Mouse (Mus musculus) heart, embryonic 14.5 days (tissue): ENCODE measurements around the gene Clmp. TPM values are rescaled to one million over a fixed set of nuclear protein-coding genes. Genes with fewer than 3 reads are reported as not detected.

Source experiments
- ATAC-seq: fragments of 200-750 bp; cut with Nextera tagmentation; 2 replicates; pipeline ENCODE4 v1.8.0; 2017; ENCODE audit warnings: low read depth, moderate TSS enrichment; ENCODE audit not compliant: insufficient number of reproducible peaks, insufficient read depth, low FRiP score
- H3K27ac ChIP-seq, 2 experiments: fragments of 200-500 bp in 1 of 2; fragments of 300-500 bp in 1 of 2; sonication (generic) in 1 of 2; replicated peaks in 1 of 2; 2 replicates each; pipeline ENCODE4 v1.5.1; 2012 to 2014; ENCODE audit warnings: low read depth in 2 of 2, low read length in 2 of 2, control low read depth in 1 of 2, mild to moderate bottlenecking in 1 of 2, mixed read lengths in 1 of 2; ENCODE audit not compliant: control insufficient read depth in 1 of 2, insufficient read depth in 1 of 2
- H3K27me3 ChIP-seq: fragments of 300-500 bp; sonication (generic); 2 replicates; pipeline ENCODE4 v1.6.1; 2014; ENCODE audit warnings: mild to moderate bottlenecking, low read length, control low read depth; ENCODE audit not compliant: control insufficient read depth, insufficient read depth
- H3K36me3 ChIP-seq: fragments of 300-500 bp; sonication (generic); 2 replicates; pipeline ENCODE4 v1.6.1; 2014; ENCODE audit warnings: mild to moderate bottlenecking, control low read depth, low read length, mixed read lengths; ENCODE audit not compliant: control insufficient read depth, insufficient read depth
- H3K4me1 ChIP-seq, 2 experiments: fragments of 200-500 bp in 1 of 2; fragments of 300-500 bp in 1 of 2; sonication (generic) in 1 of 2; 2 replicates each; pipeline ENCODE4 v1.6.1; 2012 to 2014; ENCODE audit warnings: low read length in 2 of 2, control low read depth in 1 of 2, mixed read lengths in 1 of 2; ENCODE audit not compliant: control insufficient read depth in 2 of 2, insufficient read depth in 2 of 2
- H3K4me2 ChIP-seq: fragments of 300-500 bp; sonication (generic); 2 replicates; pipeline ENCODE4 v1.6.1; 2014; ENCODE audit warnings: mild to moderate bottlenecking, low read length
- H3K4me3 ChIP-seq, 2 experiments: fragments of 200-500 bp in 1 of 2; fragments of 300-500 bp in 1 of 2; sonication (generic) in 1 of 2; 2 replicates each; pipeline ENCODE4 v1.5.1; 2012 to 2014; ENCODE audit warnings: low read length in 2 of 2, mild to moderate bottlenecking in 2 of 2, control low read depth in 1 of 2, low read depth in 1 of 2, moderate library complexity in 1 of 2; ENCODE audit not compliant: control insufficient read depth in 1 of 2, insufficient read depth in 1 of 2
- H3K9ac ChIP-seq: fragments of 300-500 bp; sonication (generic); 2 replicates; pipeline ENCODE4 v1.6.1; 2014; ENCODE audit warnings: mild to moderate bottlenecking, low read length
- H3K9me3 ChIP-seq: fragments of 300-500 bp; sonication (generic); 2 replicates; pipeline ENCODE4 v1.6.1; 2016; ENCODE audit warnings: low read length, control low read depth; ENCODE audit not compliant: control insufficient read depth
- WGBS: fragments of 180-500 bp; shearing (Covaris S2); extraction: QIAGEN DNeasy Blood & Tissue Kit; methylation state at CpG from one replicate; pipeline ENCODE4 v1.1.7; 2014; 5-methylcytosine and 5-hydroxymethylcytosine counted together
- polyA plus RNA-seq: library from polyadenylated mRNA; unstranded; fragments of >200 nt; fragmentation: Nextera tagmentation; extraction: Ambion mirVana; gene quantifications from 2 replicates; pipeline ENCODE4 v1.2.1, GENCODE M21; 2014

Gene Clmp
- polyA plus RNA-seq, 1 experiment from 2014 or later = 13.4 TPM

DNA sequence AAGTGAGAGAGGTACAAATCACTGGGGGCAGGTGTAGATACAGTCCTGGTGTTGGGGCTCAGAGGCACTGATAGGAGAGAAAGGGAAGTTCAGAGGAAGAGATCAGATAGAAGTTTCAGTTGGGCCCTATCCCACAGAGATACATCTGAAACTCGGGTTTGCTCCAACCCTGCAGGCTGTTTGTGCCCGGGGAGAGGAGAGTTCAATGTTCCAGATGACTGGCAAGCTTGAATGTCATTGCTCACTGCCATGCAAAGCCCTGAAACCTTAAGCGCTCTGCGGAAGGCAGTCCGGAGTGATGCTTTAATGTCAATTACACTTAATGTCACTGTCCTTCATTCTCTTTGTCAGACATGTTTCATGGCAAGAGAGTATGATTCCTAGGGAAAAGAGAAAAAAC lies 39.2 kb downstream of the Clmp start:
- H3K4me2 ChIP-seq = no peak overlapping the region
- ATAC-seq = no peak
- no peak overlapping the region for H3K9ac ChIP-seq
- no peak overlapping the region for H3K4me3 ChIP-seq
- no peak overlapping the region for H3K27ac ChIP-seq
- WGBS = 72% methylated on average over 5 of the region's 5 CpGs
- H3K36me3 ChIP-seq = no peaks in the 10 kb centered on the region
- H3K4me1 ChIP-seq = peaks cover 0 to 2% of the 10 kb centered on the region in 2 experiments; a peak in 1 of 4 replicates
- 0 out of 2 replicates have a peak, but pooled peaks cover 4% of the 10 kb centered on the region for H3K9me3 ChIP-seq
- no peaks in the 10 kb centered on the region for H3K27me3 ChIP-seq

DNA sequence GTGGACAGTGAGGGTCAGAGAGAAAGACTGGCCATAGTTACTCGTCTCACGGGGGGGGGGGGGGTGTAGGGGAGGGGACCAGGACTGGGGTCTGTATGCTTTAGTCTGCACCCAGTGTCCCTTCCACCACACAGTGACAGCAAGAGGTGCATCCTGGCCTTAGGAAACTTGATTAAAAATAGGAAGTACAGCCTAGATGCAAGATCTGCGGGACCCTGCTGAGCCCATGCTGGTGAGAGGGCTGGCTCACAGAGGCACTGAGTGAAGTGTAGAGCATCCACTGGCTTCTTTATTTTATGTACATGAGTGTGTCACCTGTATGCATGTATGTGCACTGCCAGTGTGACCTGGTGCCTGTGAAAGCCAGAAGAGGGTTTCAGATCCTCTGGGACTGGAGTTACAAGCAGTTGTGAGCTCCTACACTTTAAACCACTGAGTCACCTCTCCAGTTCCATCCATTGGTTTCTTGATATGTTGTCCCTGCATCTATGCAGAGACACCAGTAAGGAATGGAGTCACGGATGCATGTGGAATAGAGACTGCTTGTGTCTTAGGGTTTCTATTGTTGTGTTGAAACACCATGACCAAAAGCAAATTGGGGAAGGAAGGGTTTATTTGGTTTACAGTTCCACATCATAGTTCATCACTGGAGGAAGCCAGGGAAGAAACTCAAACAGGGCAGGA lies 41.5 kb downstream of the Clmp start:
- 78% methylated on average over 4 of the region's 4 CpGs for WGBS
- no peak for ATAC-seq
- Histone ChIP-seq H3K9me3 (0 out of 2 replicates have a peak, but pooled peaks cover 4% of the 10 kb centered on the region), H3K27me3 (no peaks in the 10 kb centered on the region), H3K9ac (no peak overlapping the region), H3K4me2 (no peak overlapping the region), H3K27ac (no peak overlapping the region), H3K36me3 (no peaks in the 10 kb centered on the region), H3K4me1 (peaks cover 3 to 7% of the 10 kb centered on the region in 2 experiments; a peak in 3 of 4 replicates), H3K4me3 (no peak overlapping the region)

DNA sequence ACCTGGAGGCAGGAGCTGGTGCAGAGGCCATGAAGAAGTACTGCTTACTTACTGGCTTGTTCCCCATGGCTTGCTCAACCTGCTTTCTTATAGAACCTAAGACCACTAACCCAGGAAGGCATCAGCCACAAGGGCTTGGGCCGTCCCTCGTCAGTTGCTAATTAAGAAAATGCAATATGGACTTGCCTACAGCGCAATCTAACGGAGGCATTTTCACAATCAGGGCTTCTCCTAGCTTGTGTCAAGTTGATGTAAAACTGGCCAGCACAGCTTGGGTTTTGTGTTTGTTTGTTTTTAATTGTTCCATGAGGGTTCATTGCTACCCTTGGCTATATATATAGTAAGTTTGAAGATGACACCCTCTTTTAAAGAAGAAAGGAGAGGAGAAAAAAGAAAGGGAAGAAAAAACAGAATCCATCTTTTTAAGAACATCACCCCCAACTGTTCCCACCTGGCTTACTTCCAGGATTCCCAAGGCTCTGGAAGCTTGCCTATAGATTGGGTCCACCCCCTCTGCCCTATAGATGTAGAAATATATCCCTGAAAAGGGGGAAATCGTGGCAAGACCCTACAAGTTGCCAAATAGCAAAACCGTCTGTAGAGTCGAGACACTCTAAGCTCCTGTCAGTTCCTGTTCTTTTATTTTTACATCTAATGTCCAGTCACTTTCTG lies 42.2 kb downstream of the Clmp start:
- no peak overlapping the region for H3K4me3 ChIP-seq
- H3K9me3 ChIP-seq = 0 out of 2 replicates have a peak, but pooled peaks cover 4% of the 10 kb centered on the region
- no peaks in the 10 kb centered on the region for H3K36me3 ChIP-seq
- no peak for ATAC-seq
- H3K4me2 ChIP-seq = no peak overlapping the region
- no peaks in the 10 kb centered on the region for H3K27me3 ChIP-seq
- 81% methylated on average over 7 of the region's 7 CpGs for WGBS
- no peak overlapping the region for H3K27ac ChIP-seq
- H3K4me1 ChIP-seq = peaks cover 3 to 8% of the 10 kb centered on the region in 2 experiments; a peak in 3 of 4 replicates
- H3K9ac ChIP-seq = no peak overlapping the region

DNA sequence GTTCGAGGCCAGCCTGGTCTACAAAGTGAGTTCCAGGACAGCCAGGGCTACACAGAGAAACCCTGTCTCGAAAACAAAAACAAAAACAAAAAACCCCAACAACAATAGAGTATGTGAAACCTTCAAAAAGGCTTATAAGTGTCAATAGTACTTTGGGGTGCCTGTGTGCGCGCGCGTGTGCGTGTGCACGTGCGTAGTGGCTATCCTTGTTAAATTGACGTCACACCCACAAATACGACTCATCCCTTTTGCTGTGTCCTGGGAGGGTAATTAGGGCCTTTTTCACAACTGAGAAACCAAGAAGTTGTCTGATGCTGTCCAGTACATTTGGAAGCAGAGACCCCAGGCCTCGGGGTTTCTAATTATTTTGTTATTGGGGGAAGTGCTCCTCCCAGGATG lies 44.5 kb downstream of the Clmp start:
- ATAC-seq = no peak
- Histone ChIP-seq H3K4me1 (peaks cover 3 to 8% of the 10 kb centered on the region in 2 experiments; a peak in 3 of 4 replicates), H3K27ac (peak overlapping the region; percentile 49 to 78), H3K36me3 (no peaks in the 10 kb centered on the region), H3K9ac (peak overlapping the region; percentile 70), H3K4me3 (peak overlapping the region; percentile 40 to 45), H3K9me3 (0 out of 2 replicates have a peak, but pooled peaks cover 4% of the 10 kb centered on the region), H3K4me2 (peak overlapping the region; percentile 77), H3K27me3 (no peaks in the 10 kb centered on the region)
- WGBS = 60% methylated on average over 12 of the region's 12 CpGs

DNA sequence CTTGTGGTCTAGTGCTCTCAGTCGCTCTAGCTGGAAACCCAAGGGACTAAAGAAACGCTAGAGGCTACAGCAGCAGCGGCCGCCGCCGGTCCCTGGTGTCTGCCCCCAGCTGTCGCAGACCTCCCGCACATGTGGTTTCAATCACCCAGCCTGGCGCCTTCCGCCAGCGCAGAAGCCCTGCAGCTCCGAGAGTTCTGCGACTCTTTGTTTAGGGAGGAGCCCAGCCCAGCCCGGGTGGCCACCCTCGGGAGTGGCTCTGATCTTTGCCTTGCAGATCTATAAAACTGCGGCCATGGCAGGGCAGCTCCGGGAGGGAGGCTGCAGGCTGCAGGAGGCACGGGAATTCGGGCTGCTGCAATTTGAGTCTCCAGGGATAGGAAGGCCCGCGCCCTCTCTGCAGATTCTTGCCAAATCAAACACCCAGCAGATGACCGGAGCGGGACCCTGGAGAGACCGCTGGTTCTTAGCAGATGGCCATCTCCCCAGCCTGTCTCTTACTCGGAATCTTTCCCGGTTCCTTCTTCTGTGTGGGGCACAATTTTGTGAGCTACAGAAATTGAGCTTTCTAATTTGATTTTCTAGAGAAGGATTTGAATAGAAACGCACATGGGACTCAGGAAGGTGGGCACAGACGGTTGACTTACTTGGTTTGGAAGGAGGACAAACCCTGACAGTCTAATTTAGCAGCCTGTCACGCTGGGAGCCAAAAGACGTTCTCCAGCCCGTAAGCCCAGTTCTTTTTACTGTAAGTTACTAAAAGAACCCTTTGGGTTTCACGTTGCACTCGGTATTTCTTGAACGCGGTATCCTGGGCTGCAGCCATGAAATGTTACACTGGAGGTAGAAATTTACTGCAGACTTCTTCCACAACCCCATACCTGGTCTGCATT lies 45.2 kb downstream of the Clmp start:
- no peaks in the 10 kb centered on the region for H3K36me3 ChIP-seq
- H3K9me3 ChIP-seq = 0 out of 2 replicates have a peak, but pooled peaks cover 4% of the 10 kb centered on the region
- under 1% methylated on average over 35 of the region's 35 CpGs for WGBS
- H3K4me2 ChIP-seq = peak overlapping the region; percentile 77
- peak overlapping the region; percentile 40 to 45 for H3K4me3 ChIP-seq
- H3K27ac ChIP-seq = peak overlapping the region; percentile 49 to 78
- peak overlapping the region; percentile 70 for H3K9ac ChIP-seq
- peak; percentile 83 for ATAC-seq
- no peaks in the 10 kb centered on the region for H3K27me3 ChIP-seq
- H3K4me1 ChIP-seq = peaks cover 3 to 8% of the 10 kb centered on the region in 2 experiments; a peak in 3 of 4 replicates

DNA sequence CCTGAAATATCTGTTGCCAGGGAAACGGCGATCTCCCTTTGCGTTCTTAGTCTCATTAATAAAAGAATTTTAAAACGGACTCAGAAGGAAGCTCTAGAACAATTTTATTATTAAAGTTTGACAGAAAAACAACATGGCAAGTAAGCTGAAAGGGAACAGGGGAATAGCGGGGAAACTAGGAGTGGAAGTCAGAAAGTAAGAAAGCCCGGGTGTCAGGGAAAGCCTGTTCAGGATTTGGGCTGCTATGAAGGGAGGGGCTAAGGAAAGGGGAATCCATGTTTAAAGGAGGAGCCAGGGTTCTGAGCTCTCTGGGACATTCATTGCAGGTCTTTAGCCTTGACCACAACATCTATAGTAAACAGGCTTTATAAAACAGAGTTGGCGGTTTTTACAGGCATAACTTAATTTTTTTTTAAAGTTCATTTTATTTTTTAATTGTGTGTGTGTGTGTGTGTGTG lies 45.9 kb downstream of the Clmp start:
- H3K36me3 ChIP-seq = no peaks in the 10 kb centered on the region
- H3K9ac ChIP-seq = peak overlapping the region; percentile 70
- peak overlapping the region; percentile 77 for H3K4me2 ChIP-seq
- H3K27me3 ChIP-seq = no peaks in the 10 kb centered on the region
- peaks cover 3 to 8% of the 10 kb centered on the region in 2 experiments; a peak in 3 of 4 replicates for H3K4me1 ChIP-seq
- peak overlapping the region; percentile 40 to 45; a peak in 3 of 4 replicates for H3K4me3 ChIP-seq
- WGBS = 13% methylated on average over 7 of the region's 7 CpGs
- peak overlapping the region; percentile 49 to 78 for H3K27ac ChIP-seq
- H3K9me3 ChIP-seq = 0 out of 2 replicates have a peak, but pooled peaks cover 4% of the 10 kb centered on the region
- no peak for ATAC-seq

DNA sequence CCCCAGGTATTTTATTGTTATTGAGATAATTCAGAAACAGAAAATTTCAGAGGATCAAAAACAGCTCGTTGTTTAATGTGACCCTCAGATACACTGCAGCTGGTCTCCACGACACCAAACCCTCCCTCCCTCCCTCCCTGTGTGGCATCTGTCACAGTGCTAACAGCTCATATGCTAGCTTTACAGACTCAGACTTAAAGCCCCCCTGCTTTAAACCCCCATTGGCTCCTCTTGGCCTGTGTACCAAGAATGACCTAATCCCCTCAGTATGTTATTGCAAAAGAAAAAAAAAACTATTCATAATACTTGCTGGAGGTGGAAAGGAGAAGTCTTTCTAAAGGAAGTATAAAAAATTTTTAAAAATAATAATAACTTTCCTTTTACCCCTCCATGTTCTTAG lies 46.5 kb downstream of the Clmp start:
- H3K4me2 ChIP-seq = 0 out of 2 replicates have a peak overlapping the region, but pooled peaks have one; percentile 77
- ATAC-seq = no peak

More for the DNA sequence above, 46.5 kb downstream of the Clmp start:
- H3K36me3 ChIP-seq = no peaks in the 10 kb centered on the region
- 0 out of 2 replicates have a peak, but pooled peaks cover 4% of the 10 kb centered on the region for H3K9me3 ChIP-seq
- no peaks in the 10 kb centered on the region for H3K27me3 ChIP-seq
- no peak overlapping the region for H3K4me3 ChIP-seq
- H3K9ac ChIP-seq = no peak overlapping the region
- peak overlapping the region in 1 of 2 experiments; percentile 69; a peak in 1 of 4 replicates for H3K27ac ChIP-seq
- H3K4me1 ChIP-seq = peaks cover 3 to 8% of the 10 kb centered on the region in 2 experiments; a peak in 3 of 4 replicates
- WGBS = 19% methylated on average over 2 of the region's 2 CpGs
